Mouse (Mus musculus) CH12.LX (cell line): ENCODE results near the gene Cdh8. TPM values are rescaled to one million over a fixed set of nuclear protein-coding genes. Genes with fewer than 3 reads are reported as not detected.

Experiments
- DNase-seq: peaks from one replicate; pipeline ENCODE4 v3.0.0-alpha.2; 2013; ENCODE audit errors: extremely low read depth
- H3K27ac ChIP-seq: 2 replicates; pipeline ENCODE4 v1.5.1; 2012; ENCODE audit warnings: low read depth, mild to moderate bottlenecking, control low read depth, moderate library complexity; ENCODE audit not compliant: insufficient read depth
- H3K27me3 ChIP-seq: replicated peaks from 2 replicates; pipeline ENCODE3; 2012; ENCODE audit warnings: inconsistent platforms
- H3K36me3 ChIP-seq, 2 experiments: replicated peaks in 1 of 2; 2 replicates each; pipeline versions ENCODE3 to v1.6.1; 2012; ENCODE audit warnings: inconsistent platforms in 1 of 2, low read length in 1 of 2, mild to moderate bottlenecking in 1 of 2, mixed read lengths in 1 of 2, moderate library complexity in 1 of 2; ENCODE audit not compliant: control insufficient read depth in 1 of 2, insufficient read depth in 1 of 2
- H3K4me1 ChIP-seq, 2 experiments: 2 replicates each; pipeline ENCODE4 v1.6.1; 2012; ENCODE audit warnings: inconsistent platforms in 1 of 2, moderate library complexity in 1 of 2; ENCODE audit not compliant: insufficient read depth in 2 of 2, control insufficient read depth in 1 of 2
- H3K4me2 ChIP-seq: 2 replicates; pipeline ENCODE4 v1.6.1; 2012; ENCODE audit warnings: low read depth, mild to moderate bottlenecking, control low read depth; ENCODE audit not compliant: poor library complexity, insufficient read depth, severe bottlenecking
- H3K4me3 ChIP-seq, 3 experiments: fragments of 150-350 bp in 1 of 3; sonication (generic) in 1 of 3; replicated peaks in 1 of 3; 2 replicates each; pipeline versions ENCODE3 to v1.5.1; 2011 to 2012; ENCODE audit warnings: low read depth in 2 of 3, low read length in 2 of 3, mild to moderate bottlenecking in 2 of 3, moderate library complexity in 2 of 3, control low read depth in 1 of 3, improper control_type of control experiment in 1 of 3, inconsistent platforms in 1 of 3, mixed read lengths in 1 of 3; ENCODE audit not compliant: poor library complexity in 1 of 3
- H3K79me2 ChIP-seq: replicated peaks from 2 replicates; pipeline ENCODE4 v1.6.1; 2012; ENCODE audit warnings: mild to moderate bottlenecking, moderate library complexity; ENCODE audit not compliant: control insufficient read depth, poor library complexity, insufficient read depth, severe bottlenecking; ENCODE audit errors: extremely low read depth
- H3K9ac ChIP-seq: 2 replicates; pipeline ENCODE4 v1.6.1; 2012; ENCODE audit warnings: low read depth, mild to moderate bottlenecking, control low read depth, moderate library complexity; ENCODE audit not compliant: insufficient read depth
- H3K9me3 ChIP-seq: replicated peaks from 2 replicates; pipeline ENCODE3; 2012; ENCODE audit warnings: low read length, inconsistent platforms, mixed read lengths
- CTCF ChIP-seq, 2 experiments: IDR thresholded peaks in 1 of 2; conservative IDR thresholded peaks in 1 of 2; 2 replicates each; pipeline ENCODE4 v1.5.1; 2011 to 2012; ENCODE audit warnings: low read depth in 2 of 2, low read length in 2 of 2, improper control_type of control experiment in 1 of 2, inconsistent platforms in 1 of 2, mild to moderate bottlenecking in 1 of 2, moderate library complexity in 1 of 2
- ELF1 ChIP-seq: IDR thresholded peaks from 2 replicates; pipeline ENCODE4 v1.6.1; 2014; ENCODE audit warnings: low read depth, mild to moderate bottlenecking, inconsistent platforms, low read length, improper control_type of control experiment
- ETS1 ChIP-seq: conservative IDR thresholded peaks from 2 replicates; pipeline ENCODE4 v1.6.1; 2012; ENCODE audit warnings: low read depth, mild to moderate bottlenecking, inconsistent platforms, low read length, improper control_type of control experiment, moderate library complexity
- GABPA ChIP-seq: IDR thresholded peaks from 2 replicates; pipeline ENCODE4 v1.6.1; 2012; ENCODE audit warnings: low read depth, low read length, improper control_type of control experiment, inconsistent platforms; ENCODE audit not compliant: insufficient replicate concordance
- HCFC1 ChIP-seq: IDR thresholded peaks from 2 replicates; pipeline ENCODE4 v1.6.1; 2012; ENCODE audit warnings: low read depth, mild to moderate bottlenecking, inconsistent platforms, low read length, improper control_type of control experiment
- IRF4 ChIP-seq: IDR thresholded peaks from 2 replicates; pipeline ENCODE4 v1.6.1; 2014; ENCODE audit warnings: low read depth, mild to moderate bottlenecking, inconsistent platforms, low read length, improper control_type of control experiment
- JUND ChIP-seq: conservative IDR thresholded peaks from 2 replicates; pipeline ENCODE4 v1.6.1; 2011; ENCODE audit warnings: low read depth, low read length, improper control_type of control experiment
- KAT2A ChIP-seq: IDR thresholded peaks from 2 replicates; pipeline ENCODE4 v1.6.1; 2012; ENCODE audit warnings: low read length, improper control_type of control experiment, inconsistent platforms; ENCODE audit not compliant: insufficient replicate concordance
- MXI1 ChIP-seq: IDR thresholded peaks from 2 replicates; pipeline ENCODE4 v1.6.1; 2011; ENCODE audit warnings: mild to moderate bottlenecking, low read depth, low read length, improper control_type of control experiment
- NELFE ChIP-seq: IDR thresholded peaks from 2 replicates; pipeline ENCODE4 v1.6.1; 2011; ENCODE audit warnings: low read depth, low read length, improper control_type of control experiment
- PAX5 ChIP-seq: IDR thresholded peaks from 2 replicates; pipeline ENCODE4 v1.6.1; 2012; ENCODE audit warnings: low read length, inconsistent platforms, mixed read lengths
- POLR2AphosphoS2 ChIP-seq: IDR thresholded peaks from 2 replicates; pipeline ENCODE4 v1.6.1; 2011; ENCODE audit warnings: low read depth, low read length, improper control_type of control experiment
- RCOR1 ChIP-seq: conservative IDR thresholded peaks from 2 replicates; pipeline ENCODE4 v1.6.1; 2012; ENCODE audit warnings: low read depth, mild to moderate bottlenecking, inconsistent platforms, low read length, improper control_type of control experiment
- SIN3A ChIP-seq: IDR thresholded peaks from 2 replicates; pipeline ENCODE4 v1.6.1; 2012; ENCODE audit warnings: low read length, improper control_type of control experiment, inconsistent platforms
- SMC3 ChIP-seq: IDR thresholded peaks from 2 replicates; pipeline ENCODE4 v1.6.1; 2011; ENCODE audit warnings: low read depth, low read length, improper control_type of control experiment
- TBP ChIP-seq: conservative IDR thresholded peaks from 2 replicates; pipeline ENCODE4 v1.6.1; 2011; ENCODE audit warnings: low read depth, low read length, improper control_type of control experiment
- TCF12 ChIP-seq: IDR thresholded peaks from 2 replicates; pipeline ENCODE4 v1.6.1; 2014; ENCODE audit warnings: low read depth, mild to moderate bottlenecking, inconsistent platforms, low read length, improper control_type of control experiment
- UBTF ChIP-seq: IDR thresholded peaks from 2 replicates; pipeline ENCODE4 v1.6.1; 2012; ENCODE audit warnings: low read depth, mild to moderate bottlenecking, inconsistent platforms, low read length, improper control_type of control experiment, moderate library complexity
- USF1 ChIP-seq: IDR thresholded peaks from 2 replicates; pipeline ENCODE4 v1.6.1; 2014; ENCODE audit warnings: low read depth, mild to moderate bottlenecking, inconsistent platforms, low read length, improper control_type of control experiment
- ZC3H11A ChIP-seq: IDR thresholded peaks from 2 replicates; pipeline ENCODE4 v1.6.1; 2012; ENCODE audit warnings: low read depth, mild to moderate bottlenecking, inconsistent platforms, low read length, improper control_type of control experiment
- ZMIZ1 ChIP-seq: IDR thresholded peaks from 2 replicates; pipeline ENCODE4 v1.6.1; 2012; ENCODE audit warnings: low read depth, mild to moderate bottlenecking, inconsistent platforms, low read length, improper control_type of control experiment
- ZNF384 ChIP-seq: IDR thresholded peaks from 2 replicates; pipeline ENCODE4 v1.6.1; 2012; ENCODE audit warnings: low read depth, low read length, improper control_type of control experiment, inconsistent platforms
- dilution Hi-C: fragments of 300-500 bp; cut with MboI; formaldehyde crosslinking; loops from 2 replicates; pipeline ENCODE4 v1.14.3; 2020; ENCODE audit warnings: low sequenced_read_pairs; ENCODE audit not compliant: extremely low pct_unique_long_range_greater_than_20kb, extremely low pct_ligation_motif_present
- in situ Hi-C: fragments of 300-500 bp; cut with MboI; formaldehyde crosslinking; loops from 3 replicates; pipeline ENCODE4 v1.14.3; 2019; ENCODE audit warnings: low sequenced_read_pairs, low pct_ligation_motif_present, low pct_unique_long_range_greater_than_20kb, mixed read lengths
- polyA plus RNA-seq: library from polyadenylated mRNA; unstranded; fragments of >175 nt; gene quantifications from 2 replicates; pipeline ENCODE4 v1.2.1, GENCODE M21; 2012; ENCODE audit warnings: low read depth; ENCODE audit not compliant: insufficient read length
- total RNA-seq, 2 experiments: library from RNA; depleted of rRNA; stranded (reverse); fragments of 300-350 nt in 1 of 2; fragments of >200 nt in 1 of 2; gene quantifications; 2 replicates each; pipeline ENCODE4 v1.2.3; 2012 to 2014

Gene Cdh8
- total and polyA plus RNA-seq, 3 experiments: not detected

DNA sequence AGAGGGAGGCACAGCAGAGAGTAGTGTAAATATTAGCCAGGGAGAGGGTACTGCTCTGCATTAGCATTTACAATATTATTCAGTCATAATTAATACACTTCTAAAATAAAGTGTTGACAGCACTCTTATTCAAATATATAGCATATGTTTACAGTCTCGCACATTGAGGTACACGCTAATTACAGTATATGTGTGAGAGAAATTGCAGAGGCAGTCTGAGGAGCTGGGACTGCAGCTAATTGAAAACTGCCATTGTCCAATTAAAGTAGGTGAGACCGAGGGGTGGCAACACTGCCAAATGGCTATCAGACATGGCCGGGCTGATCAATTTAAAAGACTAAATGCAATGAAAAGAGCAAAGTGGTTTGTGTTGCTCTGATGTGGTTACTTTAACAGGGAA, 112.1 kb downstream of the Cdh8 start:
- DNase-seq: no peak
- Histone ChIP-seq H3K27me3 (no peaks in the 10 kb centered on the region), H3K4me2 (no peak overlapping the region), H3K9ac (no peak overlapping the region), H3K79me2 (no peaks in the 10 kb centered on the region), H3K9me3 (peaks cover 19% of the 10 kb centered on the region), H3K36me3 (no peaks in the 10 kb centered on the region), H3K4me1 (no peaks in the 10 kb centered on the region), H3K4me3 (no peak overlapping the region), H3K27ac (no peak overlapping the region)
- TF ChIP-seq ELF1 (no peak), SMC3 (no peak), GABPA (no peak), NELFE (no peak)
- dilution Hi-C loops: no loop called here
- in situ Hi-C loops: no loop called here

DNA sequence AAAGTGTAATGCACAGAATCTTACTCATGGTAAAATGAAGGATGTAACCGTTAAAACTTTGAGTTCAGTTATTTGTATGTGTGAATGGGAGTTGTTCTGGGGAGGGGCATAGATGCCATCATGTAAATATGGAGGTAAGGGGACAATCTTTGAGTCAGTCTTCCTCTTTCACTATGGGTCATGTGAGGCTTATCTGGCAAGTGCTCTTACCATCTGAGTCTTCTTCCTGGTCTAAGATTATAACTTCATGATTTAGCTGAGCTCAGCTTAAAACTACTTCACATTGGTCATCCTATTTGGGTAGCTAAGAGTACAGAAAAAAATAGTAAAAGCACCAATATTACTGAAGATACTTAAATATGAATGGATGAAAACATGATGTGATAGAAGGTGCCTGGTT, 126.1 kb downstream of the Cdh8 start:
- dilution Hi-C loops: no loop called here
- TF ChIP-seq CTCF (conservative IDR thresholded peaks at IDR 0.05 in 1 of 2, IDR thresholded peaks at IDR 0.05 in 1 of 2; ENCODE audit: low read depth in 2 of 2, low read length in 2 of 2): no peak
- TF ChIP-seq USF1: no peak
- TF ChIP-seq ZMIZ1: no peak
- TF ChIP-seq RCOR1: no peak
- no peak for TF ChIP-seq ETS1
- no peak for TF ChIP-seq ZNF384
- no peak for TF ChIP-seq TCF12
- TF ChIP-seq KAT2A: no peak
- TF ChIP-seq UBTF: no peak
- no peak for TF ChIP-seq TBP
- no peak for TF ChIP-seq JUND
- no peak for TF ChIP-seq SIN3A
- no peak for TF ChIP-seq PAX5
- TF ChIP-seq IRF4: no peak
- TF ChIP-seq HCFC1: no peak
- TF ChIP-seq SMC3: no peak
- TF ChIP-seq ZC3H11A: no peak
- TF ChIP-seq MXI1: no peak
- no peak for TF ChIP-seq POLR2AphosphoS2
- TF ChIP-seq, all 38 proteins: peak for 0
- Histone ChIP-seq H3K27me3 (no peaks in the 10 kb centered on the region), H3K79me2 (no peaks in the 10 kb centered on the region), H3K9ac (no peak overlapping the region), H3K4me1 (no peaks in the 10 kb centered on the region), H3K4me3 (no peak overlapping the region), H3K36me3 (no peaks in the 10 kb centered on the region), H3K27ac (no peak overlapping the region), H3K9me3 (peaks cover 10% of the 10 kb centered on the region), H3K4me2 (no peak overlapping the region)
- DNase-seq: no peak
- in situ Hi-C loops: no loop called here
